Mouse (Mus musculus) macrophage (primary cell): ENCODE data around the gene Bcor. TPM values are rescaled to one million over a fixed set of nuclear protein-coding genes. Genes with fewer than 3 reads are reported as not detected.

Experiments used
- H3K27ac ChIP-seq: fragments of 350-480 bp; formaldehyde crosslinking; 2 replicates; pipeline ENCODE4 v1.9.0; 2021
- H3K36me3 ChIP-seq: fragments of 350-480 bp; formaldehyde crosslinking; 2 replicates; pipeline ENCODE4 v1.9.0; 2021; ENCODE audit errors: inconsistent target
- H3K4me3 ChIP-seq: fragments of 350-480 bp; formaldehyde crosslinking; 2 replicates; pipeline ENCODE4 v1.9.0; 2021; ENCODE audit errors: inconsistent target
- H3K79me2 ChIP-seq: fragments of 350-480 bp; formaldehyde crosslinking; 2 replicates; pipeline ENCODE4 v1.9.0; 2021; ENCODE audit errors: inconsistent target
- WGBS: methylation state at CpG from one replicate; pipeline ENCODE4 v1.1.7; 2026; ENCODE audit warnings: inconsistent platforms; ENCODE audit not compliant: missing documents; 5-methylcytosine and 5-hydroxymethylcytosine counted together
- polyA plus RNA-seq: library from polyadenylated mRNA; stranded (reverse); fragments of 250-400 nt; gene quantifications from 3 replicates; pipeline ENCODE4 v1.2.4, GENCODE M21; 2018; ENCODE audit warnings: inconsistent platforms

The Bcor gene
- polyA plus RNA-seq, 1 experiment from 2014 or later, result 13.3 TPM

DNA sequence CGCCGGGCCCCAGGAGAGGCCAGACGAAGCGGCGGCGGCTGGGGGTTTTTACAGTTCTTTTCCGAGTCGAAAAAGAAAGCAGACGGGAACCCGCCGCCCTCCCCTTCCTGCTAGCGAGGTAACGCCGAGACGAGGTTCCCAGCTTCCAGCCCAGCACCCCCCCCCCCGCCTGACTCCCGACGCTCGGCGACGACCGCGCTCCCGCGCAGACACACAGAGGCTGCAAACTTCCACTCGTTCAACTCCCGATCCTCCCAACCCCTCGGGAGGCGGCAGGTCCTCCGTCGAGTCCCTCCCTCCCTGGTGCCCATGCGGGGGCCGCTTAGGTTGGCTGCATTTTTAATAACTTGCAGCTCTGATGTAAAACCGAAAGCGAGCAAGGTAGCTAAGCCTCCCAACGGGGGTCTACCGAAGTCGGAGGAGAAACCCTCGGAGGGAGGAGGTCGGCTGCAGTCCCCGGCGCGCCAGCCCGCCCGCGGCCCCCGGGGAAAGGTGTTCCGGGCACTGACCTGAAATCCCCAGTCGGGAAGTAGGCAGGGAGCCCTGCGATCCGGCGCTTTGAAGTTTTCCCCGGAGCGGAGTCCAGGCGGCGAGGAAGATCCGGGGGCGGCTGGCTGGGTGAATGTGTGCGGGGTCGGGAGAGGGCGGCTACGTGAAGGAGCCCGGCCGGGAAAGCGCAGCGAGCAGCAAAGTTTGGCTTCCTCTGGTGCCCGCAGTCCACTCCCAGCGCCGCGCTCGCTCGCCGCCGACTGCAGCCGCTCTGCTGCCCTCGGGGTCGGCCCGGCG, 80.7 kb downstream of the Bcor start:
- H3K4me3 ChIP-seq, result peak overlapping the region; percentile 33
- WGBS, result 0% methylated on average over 38 of the region's 79 CpGs
- no peak overlapping the region for H3K27ac ChIP-seq
- H3K79me2 ChIP-seq, result peaks cover 32% of the 10 kb centered on the region; the same call in 1 of the 2 replicates
- H3K36me3 ChIP-seq, result no peaks in the 10 kb centered on the region

DNA sequence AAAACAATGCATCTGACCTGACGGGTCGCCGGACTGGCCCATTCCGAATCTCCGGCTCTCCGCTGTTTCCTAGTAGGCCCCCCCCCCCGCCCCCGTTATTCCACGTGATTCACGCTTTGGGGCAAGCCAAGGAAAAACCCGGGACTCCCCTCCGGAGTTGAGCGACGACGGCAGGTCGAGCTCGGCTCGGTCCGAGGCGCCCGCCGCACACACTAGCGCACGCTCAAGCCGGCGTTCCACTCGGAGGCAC, 81.2 kb downstream of the Bcor start:
- no peaks in the 10 kb centered on the region for H3K36me3 ChIP-seq
- peaks cover 37% of the 10 kb centered on the region; the same call in 1 of the 2 replicates for H3K79me2 ChIP-seq
- H3K27ac ChIP-seq, result no peak overlapping the region
- H3K4me3 ChIP-seq, result peak overlapping the region; percentile 22
- 16% methylated on average over 23 of the region's 27 CpGs for WGBS

DNA sequence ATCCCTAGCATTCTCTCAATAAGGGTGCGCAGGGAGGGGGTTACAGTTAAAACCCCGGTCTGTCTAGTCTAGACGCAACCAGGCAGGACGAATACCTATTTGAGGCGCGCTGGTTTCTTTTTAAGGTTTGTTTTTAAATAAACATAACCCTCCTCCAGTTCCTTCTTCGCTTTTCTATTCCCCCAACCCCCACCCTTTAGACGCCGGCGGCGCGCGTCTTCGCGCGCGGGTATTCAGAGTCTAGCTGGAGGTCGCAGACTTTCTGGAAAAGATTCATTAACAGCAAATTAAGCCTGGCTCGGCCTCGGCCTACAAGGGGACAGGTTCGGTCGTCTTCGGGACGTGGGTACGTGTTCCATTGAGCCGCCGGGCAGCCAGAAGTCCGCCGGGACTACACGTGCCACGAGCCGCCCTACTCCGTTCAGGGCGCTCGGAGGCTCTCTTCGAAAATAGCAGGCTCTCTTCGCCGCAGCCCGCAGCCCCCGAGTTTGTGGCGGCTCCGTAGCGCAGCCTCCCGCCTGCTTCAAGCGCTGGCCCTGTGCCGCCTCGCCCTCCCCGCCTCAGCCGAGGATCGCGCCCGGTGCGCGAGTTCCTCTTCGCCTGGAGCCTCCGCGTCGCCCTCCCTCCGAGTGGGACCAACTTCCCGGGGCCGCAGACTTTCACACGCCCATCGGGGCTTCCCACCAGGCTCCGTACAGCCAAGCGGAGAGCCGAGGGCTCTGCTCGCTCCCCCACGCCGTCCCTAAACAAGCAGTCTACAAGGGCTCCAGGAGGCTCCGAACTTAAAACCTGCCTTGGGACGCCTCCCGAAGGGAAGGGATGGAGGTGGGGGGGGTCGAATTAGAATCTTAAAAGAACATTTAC, 81.7 kb downstream of the Bcor start:
- H3K27ac ChIP-seq, result no peak overlapping the region
- WGBS, result 8% methylated on average over 71 of the region's 73 CpGs
- H3K79me2 ChIP-seq, result peaks cover 43% of the 10 kb centered on the region; the same call in 1 of the 2 replicates
- peak overlapping the region; percentile 22 for H3K4me3 ChIP-seq
- no peaks in the 10 kb centered on the region for H3K36me3 ChIP-seq

GRCm38 (mm10) chrX:12077601-12077980, 82.6 kb downstream of the Bcor start:
- peaks cover 51% of the 10 kb centered on the region; the same call in 1 of the 2 replicates for H3K79me2 ChIP-seq

GRCm38 (mm10) chrX:12076763-12077600, 83.2 kb downstream of the Bcor start:
- H3K4me3 ChIP-seq, result peak overlapping the region; percentile 14; the same call in 1 of the 2 replicates
- H3K79me2 ChIP-seq, result peaks cover 57% of the 10 kb centered on the region; the same call in 1 of the 2 replicates
- WGBS, result 8% methylated on average over 44 of the region's 58 CpGs
- no peaks in the 10 kb centered on the region for H3K36me3 ChIP-seq
- no peak overlapping the region for H3K27ac ChIP-seq

More at GRCm38 (mm10) chrX:12077601-12077980, 82.6 kb downstream of the Bcor start:
- Histone ChIP-seq H3K4me3 (peak overlapping the region; percentile 14; the same call in 1 of the 2 replicates), H3K27ac (no peak overlapping the region), H3K36me3 (no peaks in the 10 kb centered on the region)
- 5% methylated on average over 18 of the region's 22 CpGs for WGBS

GRCm38 (mm10) chrX:12072721-12073120, 87.4 kb downstream of the Bcor start:
- no peak overlapping the region for H3K27ac ChIP-seq
- WGBS, result 51% methylated on average over 6 of the region's 6 CpGs
- no peaks in the 10 kb centered on the region for H3K36me3 ChIP-seq
- no peak overlapping the region for H3K4me3 ChIP-seq
- peaks cover 94% of the 10 kb centered on the region; the same call in 1 of the 2 replicates for H3K79me2 ChIP-seq

GRCm38 (mm10) chrX:12068978-12069724, 91.0 kb downstream of the Bcor start:
- 52% methylated on average over 23 of the region's 26 CpGs for WGBS
- Histone ChIP-seq H3K79me2 (peaks cover 96% of the 10 kb centered on the region; the same call in 1 of the 2 replicates), H3K27ac (no peak overlapping the region), H3K36me3 (no peaks in the 10 kb centered on the region), H3K4me3 (no peak overlapping the region)

GRCm38 (mm10) chrX:12067851-12068510, 92.2 kb downstream of the Bcor start:
- no peak overlapping the region for H3K4me3 ChIP-seq
- no peaks in the 10 kb centered on the region for H3K36me3 ChIP-seq
- WGBS, result 56% methylated on average over 15 of the region's 18 CpGs
- H3K27ac ChIP-seq, result no peak overlapping the region
- H3K79me2 ChIP-seq, result peaks cover 84% of the 10 kb centered on the region; the same call in 1 of the 2 replicates

- Histone ChIP-seq H3K36me3 (no peaks in the 10 kb centered on the region), H3K4me3 (no peak overlapping the region), H3K79me2 (peaks cover 74% of the 10 kb centered on the region; the same call in 1 of the 2 replicates), H3K27ac (no peak overlapping the region)
- 55% methylated on average over 6 of the region's 6 CpGs for WGBS
Measured at GRCm38 (mm10) chrX:12067031-12067430, 93.1 kb downstream of the Bcor start.

GRCm38 (mm10) chrX:12065782-12066181, 94.4 kb downstream of the Bcor start:
- peaks cover 62% of the 10 kb centered on the region; the same call in 1 of the 2 replicates for H3K79me2 ChIP-seq
- H3K27ac ChIP-seq, result no peak overlapping the region
- no peak overlapping the region for H3K4me3 ChIP-seq
- 57% methylated on average over 9 of the region's 9 CpGs for WGBS
- no peaks in the 10 kb centered on the region for H3K36me3 ChIP-seq

DNA sequence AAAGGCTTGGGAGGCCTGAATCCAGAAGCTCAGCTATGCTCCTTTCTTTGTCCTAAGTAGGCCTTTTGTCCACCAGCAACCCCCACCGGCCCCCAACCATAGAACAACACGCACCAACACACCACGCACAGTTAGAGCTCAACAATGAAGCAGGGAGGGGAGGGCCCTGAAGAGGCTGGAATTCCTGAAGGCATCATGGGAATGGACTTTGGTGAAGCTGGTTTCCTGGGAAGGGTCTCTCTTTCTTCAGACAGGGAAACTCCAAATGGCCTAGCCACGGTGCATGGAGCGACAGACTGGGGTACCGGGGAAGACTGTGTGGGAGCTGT, 97.3 kb downstream of the Bcor start:
- no peak overlapping the region for H3K27ac ChIP-seq
- H3K36me3 ChIP-seq, result no peaks in the 10 kb centered on the region
- WGBS, result 81% methylated on average over 6 of the region's 6 CpGs
- H3K79me2 ChIP-seq, result peaks cover 33% of the 10 kb centered on the region; the same call in 1 of the 2 replicates
- no peak overlapping the region for H3K4me3 ChIP-seq

GRCm38 (mm10) chrX:12062121-12062931, 97.8 kb downstream of the Bcor start:
- no peak overlapping the region for H3K27ac ChIP-seq
- 61% methylated on average over 18 of the region's 24 CpGs for WGBS
- H3K79me2 ChIP-seq, result peaks cover 27% of the 10 kb centered on the region; the same call in 1 of the 2 replicates
- H3K4me3 ChIP-seq, result no peak overlapping the region
- H3K36me3 ChIP-seq, result no peaks in the 10 kb centered on the region; the same call in 1 of the 2 replicates

GRCm38 (mm10) chrX:12060848-12061247, 99.3 kb downstream of the Bcor start:
- Histone ChIP-seq H3K36me3 (no peaks in the 10 kb centered on the region; the same call in 1 of the 2 replicates), H3K27ac (no peak overlapping the region), H3K79me2 (peaks cover 12% of the 10 kb centered on the region; the same call in 1 of the 2 replicates), H3K4me3 (no peak overlapping the region)
- WGBS, result 87% methylated on average over 3 of the region's 3 CpGs
